Mouse (Mus musculus): ENCODE results near the gene Ppp1r14b. TPM values are rescaled to one million over a fixed set of nuclear protein-coding genes. Genes with fewer than 3 reads are reported as not detected.

The Ppp1r14b gene
- polyA plus RNA-seq, 1 experiment: 48.3 TPM

GRCm38 (mm10) chr19:7019191-7019590 is 44.4 kb downstream of the Ppp1r14b start, which contains the start of gene Fermt3:
Gene Fermt3 (minus strand): TSS chr19:7019469.
- Histone ChIP-seq H3K4me3 (ENCODE audit: insufficient read depth, low read length) (no peak within 1 kb of the TSS; the same call in 1 of the 2 replicates), H3K27ac (ENCODE audit: insufficient read depth, low read length) (peak within 1 kb of the TSS; percentile 21), H3K4me1 (ENCODE audit: control insufficient read depth, insufficient read depth, low read length) (no peaks in the 10 kb centered on the region)
- no peak for TF ChIP-seq POLR2A (IDR thresholded peaks at IDR 0.05; ENCODE audit: extremely low read depth, insufficient read depth, low read length)
- TF ChIP-seq CTCF (IDR thresholded peaks at IDR 0.05; ENCODE audit: extremely low read depth, insufficient read depth, low read length): no peak

GRCm38 (mm10) chr19:7020224-7020641 is 45.5 kb downstream of the Ppp1r14b start:
- Histone ChIP-seq H3K4me1 (ENCODE audit: control insufficient read depth, insufficient read depth, low read length) (no peaks in the 10 kb centered on the region), H3K27ac (ENCODE audit: insufficient read depth, low read length) (no peak overlapping the region), H3K4me3 (ENCODE audit: insufficient read depth, low read length) (no peak overlapping the region)
- TF ChIP-seq POLR2A (IDR thresholded peaks at IDR 0.05; ENCODE audit: extremely low read depth, insufficient read depth, low read length) (no peak), CTCF (IDR thresholded peaks at IDR 0.05; ENCODE audit: extremely low read depth, insufficient read depth, low read length) (peak; percentile 66)

Other genes with a start within 250 kb of the Ppp1r14b start
- gene Rps6ka4, start 134.3 kb upstream of the Ppp1r14b start, polyA plus RNA-seq (2012; rRNA removed): 39.3 and 39.9 TPM in 2 replicates
- 1.9 and 4.0 TPM in 2 replicates for gene Ccdc88b, start 116.8 kb upstream of the Ppp1r14b start, polyA plus RNA-seq (2012; rRNA removed)
- 95.8 and 96.5 TPM in 2 replicates for gene Trmt112, start 65.3 kb upstream of the Ppp1r14b start, polyA plus RNA-seq (2012; rRNA removed)
- gene Prdx5, start 64.9 kb upstream of the Ppp1r14b start, polyA plus RNA-seq (2012; rRNA removed): 366 and 368 TPM in 2 replicates
- 59.2 and 62.9 TPM in 2 replicates for gene Esrra, start 53.2 kb upstream of the Ppp1r14b start, polyA plus RNA-seq (2012; rRNA removed)
- gene Catsperz, start 49.6 kb upstream of the Ppp1r14b start, polyA plus RNA-seq (2012; rRNA removed): 31.9 and 33.9 TPM in 2 replicates
- gene Kcnk4, start 40.5 kb upstream of the Ppp1r14b start, polyA plus RNA-seq (2012; rRNA removed): 57.1 and 59.0 TPM in 2 replicates
- gene Bad, start 33.1 kb upstream of the Ppp1r14b start, polyA plus RNA-seq (2012; rRNA removed): 60.4 and 66.3 TPM in 2 replicates
- gene Gpr137, start 32.5 kb upstream of the Ppp1r14b start, polyA plus RNA-seq (2012; rRNA removed): 117 and 121 TPM in 2 replicates
- gene Plcb3, start 1.5 kb downstream of the Ppp1r14b start, polyA plus RNA-seq (2012; rRNA removed): 17.4 and 18.4 TPM in 2 replicates
- gene Fkbp2, start 5.5 kb downstream of the Ppp1r14b start, polyA plus RNA-seq (2012; rRNA removed): 215 and 217 TPM in 2 replicates
- 99.6 and 107 TPM in 2 replicates for gene Vegfb, start 12.7 kb downstream of the Ppp1r14b start, polyA plus RNA-seq (2012; rRNA removed)
- 39.1 and 40.3 TPM in 2 replicates for gene Dnajc4, start 17.6 kb downstream of the Ppp1r14b start, polyA plus RNA-seq (2012; rRNA removed)
- 13.4 and 13.9 TPM in 2 replicates for gene Nudt22, start 21.1 kb downstream of the Ppp1r14b start, polyA plus RNA-seq (2012; rRNA removed)
- gene Trpt1, start 21.2 kb downstream of the Ppp1r14b start, polyA plus RNA-seq (2012; rRNA removed): 24.2 and 25.8 TPM in 2 replicates
- gene Fermt3, start 44.5 kb downstream of the Ppp1r14b start, polyA plus RNA-seq (2012; rRNA removed): 5.6 and 6.0 TPM in 2 replicates
- gene Stip1, start 65.0 kb downstream of the Ppp1r14b start, polyA plus RNA-seq (2012; rRNA removed): 133 and 140 TPM in 2 replicates
- gene Macrod1, start 81.8 kb downstream of the Ppp1r14b start, polyA plus RNA-seq (2012; rRNA removed): 19.1 and 22.2 TPM in 2 replicates
- 8.2 and 9.2 TPM in 2 replicates for gene Flrt1, start 130.8 kb downstream of the Ppp1r14b start, polyA plus RNA-seq (2012; rRNA removed)
- 265 TPM in 2 replicates for gene Otub1, start 231.3 kb downstream of the Ppp1r14b start, polyA plus RNA-seq (2012; rRNA removed)
- gene Cox8a, start 242.6 kb downstream of the Ppp1r14b start, polyA plus RNA-seq (2012; rRNA removed): 1,448 and 1,495 TPM in 2 replicates